Mouse (Mus musculus) urinary bladder, postnatal 25 days (tissue): ENCODE measurements at regions not wholly inside any gene's neighbourhood (a gene's known extent, or its start where the extent isn't known, plus 50 kb on each side); places are given as distances from the start of the nearest gene placed in this dataset.

Experiments
- DNase-seq: peaks from one replicate; pipeline ENCODE4 v3.0.0; 2022; ENCODE audit warnings: low spot score

DNA sequence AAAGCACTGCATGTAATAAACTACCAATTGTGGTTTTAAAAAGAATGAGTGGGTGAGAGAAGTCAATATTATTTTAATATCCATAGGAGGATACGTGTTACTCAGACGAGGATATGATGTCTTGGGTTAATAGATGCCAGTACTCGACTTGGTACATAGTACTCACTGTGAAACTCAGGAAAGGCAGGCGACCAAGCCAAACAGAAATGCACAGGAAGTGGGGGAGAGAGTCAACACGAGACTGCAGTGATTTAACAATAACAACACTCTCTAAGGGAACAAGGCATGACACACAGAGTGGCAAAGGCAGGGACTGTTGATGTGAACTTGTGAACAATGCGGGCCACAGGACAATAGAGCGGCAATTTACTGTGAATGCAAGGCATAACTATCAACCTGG lies 464.6 kb downstream of the Etnk1 start:
- no peak for DNase-seq

DNA sequence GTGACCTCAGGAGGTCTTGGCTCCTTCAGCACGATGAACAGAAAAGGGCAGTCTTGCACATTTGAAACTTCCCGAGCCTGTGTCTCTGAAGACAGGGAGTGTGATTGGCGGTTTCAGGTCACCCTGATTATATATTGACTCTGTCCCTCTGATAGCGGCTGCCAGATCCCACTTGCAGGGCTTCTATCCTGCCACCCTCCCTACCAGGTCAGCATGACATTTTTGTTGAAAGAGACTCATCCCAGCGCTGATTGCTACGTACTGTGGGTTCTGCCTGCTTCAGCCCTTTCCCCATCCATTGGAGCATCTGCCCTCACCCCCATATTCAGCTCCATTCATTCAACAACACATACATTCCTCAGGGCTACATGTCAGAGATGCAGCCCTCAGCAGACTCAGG lies 466.7 kb downstream of the Etnk1 start:
- DNase-seq: no peak

GRCm38 (mm10) chr6:143634334-143634733 lies 467.3 kb downstream of the Etnk1 start:
- DNase-seq: no peak

DNA sequence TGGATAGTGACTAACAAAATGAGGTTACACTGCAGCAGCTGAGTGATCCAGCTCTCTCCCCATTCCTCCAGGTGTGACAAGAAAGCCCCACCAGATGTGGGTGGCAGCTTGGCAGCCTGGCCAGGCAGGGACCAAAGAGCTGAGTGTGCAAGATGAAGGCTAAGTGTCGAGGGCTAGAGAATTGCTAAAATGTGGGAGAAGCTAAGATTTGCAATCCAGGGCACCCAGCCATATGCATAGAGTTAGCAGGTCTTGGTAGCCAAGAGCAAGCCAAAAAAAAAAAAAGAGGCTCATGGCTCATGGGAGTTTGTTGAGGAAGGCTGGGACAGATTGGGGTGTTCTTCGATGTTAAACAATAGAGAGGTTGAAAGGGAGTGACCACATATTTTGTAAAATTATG lies 468.0 kb downstream of the Etnk1 start:
- no peak for DNase-seq

- peak; percentile 20 for DNase-seq
Measured at GRCm38 (mm10) chr6:143640652-143641051, 473.6 kb downstream of the Etnk1 start.

GRCm38 (mm10) chr6:143642052-143642451 lies 475.0 kb downstream of the Etnk1 start:
- no peak for DNase-seq

GRCm38 (mm10) chr6:143645989-143646388 lies 479.0 kb downstream of the Etnk1 start:
- DNase-seq: no peak

GRCm38 (mm10) chr6:143648501-143648900 lies 481.5 kb downstream of the Etnk1 start:
- no peak for DNase-seq

- no peak for DNase-seq
Measured at GRCm38 (mm10) chr6:143656576-143656975, 489.6 kb downstream of the Etnk1 start.

DNA sequence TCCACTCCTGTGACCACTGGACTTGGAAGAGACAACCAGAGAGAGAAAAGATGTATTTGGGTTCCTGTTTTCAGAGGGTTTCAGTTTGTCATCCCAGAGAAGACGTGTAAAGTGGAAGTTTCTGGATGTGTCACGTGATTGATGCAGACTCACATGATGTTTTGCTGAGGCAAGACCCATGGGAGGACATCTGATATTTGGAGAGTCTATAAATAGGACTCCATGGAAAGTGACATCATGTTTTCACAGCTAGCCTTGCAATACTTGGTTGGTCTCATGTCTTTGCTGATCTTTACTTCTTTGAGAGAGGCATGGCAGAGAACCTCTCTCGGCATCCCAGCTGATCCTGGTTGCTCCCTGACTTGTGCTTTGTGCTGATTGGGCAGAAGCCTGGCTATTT lies 493.8 kb downstream of the Etnk1 start:
- DNase-seq: no peak

DNA sequence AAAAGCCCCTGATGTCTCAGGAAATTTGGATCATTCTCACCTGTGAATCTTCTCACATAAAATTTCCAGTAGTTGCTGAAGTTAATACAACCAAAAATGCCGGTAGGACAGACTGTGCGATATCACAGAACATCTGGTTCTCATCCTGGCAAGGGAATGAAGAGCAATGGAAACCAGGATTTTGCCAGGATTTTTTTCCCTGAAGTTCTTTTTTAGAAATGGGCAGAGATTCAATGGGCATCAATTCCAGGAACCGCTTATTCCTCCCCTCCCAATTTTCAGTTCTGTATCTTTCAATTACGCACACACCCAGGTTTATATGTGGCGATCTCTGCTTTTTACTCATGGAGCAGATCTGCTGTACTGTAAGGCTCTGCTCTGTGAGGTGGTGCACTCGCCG lies 496.3 kb downstream of the Etnk1 start:
- no peak for DNase-seq

GRCm38 (mm10) chr6:143665374-143665773 lies 498.4 kb downstream of the Etnk1 start:
- DNase-seq: no peak

DNA sequence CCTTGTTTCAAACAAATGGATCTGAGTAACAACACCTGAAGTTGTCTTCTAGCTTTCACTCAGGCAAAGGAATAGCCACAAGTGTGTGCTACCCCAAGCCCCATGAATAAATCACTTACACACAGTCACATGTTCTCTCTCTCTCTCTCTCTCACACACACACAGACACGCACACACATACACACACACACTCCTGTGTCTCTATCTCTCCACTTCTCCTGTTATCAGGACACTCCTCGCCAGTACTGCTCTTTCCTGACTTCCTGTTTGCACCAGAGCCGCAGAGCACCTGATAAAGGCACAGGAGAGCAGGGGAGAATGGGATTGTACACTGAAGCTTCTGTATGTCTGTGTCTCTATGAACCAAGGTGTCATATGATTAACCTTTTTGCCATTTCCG lies 501.5 kb downstream of the Etnk1 start:
- no peak for DNase-seq

- DNase-seq: no peak
Measured at GRCm38 (mm10) chr6:143669446-143670130, 502.6 kb downstream of the Etnk1 start.

- DNase-seq: no peak
Measured at GRCm38 (mm10) chr6:143690131-143690530, 523.1 kb downstream of the Etnk1 start.

GRCm38 (mm10) chr6:143690866-143691265 lies 523.8 kb downstream of the Etnk1 start:
- DNase-seq: no peak

DNA sequence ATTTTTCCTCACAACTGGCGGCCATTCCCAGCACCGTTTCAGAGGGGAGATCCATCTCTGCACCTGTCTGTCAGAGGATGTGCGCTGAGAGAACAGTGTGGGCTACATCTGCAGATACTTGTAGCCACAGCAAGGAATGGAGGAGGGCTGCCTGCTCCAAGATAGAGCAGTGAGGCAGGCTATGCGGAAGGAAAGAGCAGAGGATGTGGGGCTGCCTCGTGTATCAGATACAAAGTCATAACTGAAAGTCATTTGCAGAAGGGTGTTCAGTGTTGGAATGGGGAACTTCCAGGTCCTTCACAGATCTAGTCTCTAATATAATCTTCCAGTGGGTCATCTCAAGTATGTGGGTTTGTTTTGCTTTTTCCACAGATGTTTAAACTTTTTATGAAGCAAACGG lies 531.0 kb downstream of the Etnk1 start:
- DNase-seq: no peak

GRCm38 (mm10) chr6:143703984-143704383 lies 537.0 kb downstream of the Etnk1 start:
- DNase-seq: no peak

DNA sequence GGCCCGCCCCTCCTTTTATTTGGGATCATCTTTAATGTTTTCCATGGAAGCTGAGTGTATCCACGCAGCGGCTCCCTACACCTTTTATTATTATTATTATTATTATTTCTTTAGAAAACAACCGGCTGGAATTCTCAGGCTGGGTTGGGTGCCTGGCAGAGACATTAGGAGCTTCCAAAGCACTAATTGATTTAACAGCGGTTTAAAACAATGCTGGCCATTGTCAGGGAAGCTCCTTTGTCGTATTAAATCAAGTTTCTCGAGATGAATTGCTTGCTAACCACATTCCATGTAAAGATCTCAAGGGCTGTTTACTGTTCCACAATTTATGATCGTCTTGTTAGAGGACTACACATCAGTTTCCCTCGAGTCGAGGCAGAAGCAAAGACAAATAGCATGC lies 539.4 kb downstream of the Etnk1 start:
- DNase-seq: no peak

GRCm38 (mm10) chr6:143714461-143714860 lies 547.4 kb downstream of the Etnk1 start:
- DNase-seq: no peak

DNA sequence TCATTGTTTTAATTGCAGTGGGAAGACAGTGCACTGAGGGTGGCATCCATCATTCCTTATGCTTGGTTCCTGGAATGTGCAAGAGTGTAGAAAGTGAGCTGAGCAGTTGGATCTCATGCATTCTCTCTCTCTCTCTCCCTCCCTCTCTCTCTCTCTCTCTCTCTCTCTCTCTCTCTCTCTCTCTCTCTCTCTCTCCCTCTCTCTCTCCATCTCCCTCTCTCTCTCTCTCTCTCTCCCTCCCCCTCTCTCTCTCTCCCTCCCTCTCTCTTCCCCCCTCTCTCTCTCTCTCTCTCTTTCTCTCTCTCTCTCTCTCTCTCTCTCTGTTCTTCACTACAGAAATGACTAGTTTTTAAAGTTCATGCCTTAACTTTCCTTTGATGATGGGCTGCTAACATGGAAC lies 583.1 kb downstream of the Etnk1 start:
- no peak for DNase-seq

DNA sequence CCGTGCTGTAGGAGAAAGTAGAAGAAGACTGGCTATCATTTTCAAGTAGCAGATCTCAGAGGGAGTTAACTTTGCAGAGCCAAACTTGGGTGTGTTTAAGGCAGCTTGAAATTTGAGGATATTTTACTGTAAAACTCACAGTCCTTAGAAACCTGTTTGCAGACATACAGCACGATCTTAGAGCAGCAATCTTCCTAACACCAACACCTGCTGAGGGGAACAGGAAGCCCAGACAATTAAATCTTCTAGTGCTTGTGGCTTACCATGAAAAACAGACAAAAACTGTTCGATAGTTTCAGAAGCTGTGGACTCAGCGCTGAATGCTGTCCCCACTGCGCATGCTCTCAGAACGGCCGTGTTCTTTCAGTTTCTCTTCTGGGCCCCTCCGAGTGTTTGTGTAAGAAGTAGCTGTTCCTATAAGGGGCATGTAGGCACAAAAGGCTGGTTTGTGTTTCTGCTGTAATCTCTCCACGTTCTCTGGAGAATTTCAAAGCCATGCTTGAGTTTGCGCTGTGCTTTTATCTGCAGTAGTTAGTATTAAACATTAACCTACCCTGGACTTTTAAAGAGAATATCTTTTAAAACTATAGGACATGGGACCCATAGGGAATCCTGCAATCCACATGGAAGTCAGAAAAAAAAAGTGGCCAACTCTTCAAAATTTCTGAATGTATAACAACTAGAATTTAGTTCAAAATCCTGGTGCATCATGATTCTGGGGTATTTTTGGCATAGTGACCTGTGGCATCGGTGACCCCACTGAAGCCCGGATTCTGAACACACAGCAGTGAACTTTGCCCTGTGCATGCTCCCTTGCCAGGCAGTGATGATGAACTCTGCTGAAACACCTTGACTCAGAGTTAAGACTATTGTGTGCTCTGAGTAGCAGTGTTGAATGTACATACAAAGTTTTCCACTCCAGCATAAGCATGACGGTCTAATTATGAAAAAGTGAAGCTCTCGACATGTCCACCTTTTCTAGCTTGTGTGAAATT lies 584.4 kb downstream of the Etnk1 start:
- peak; percentile 34 for DNase-seq

GRCm38 (mm10) chr6:143757462-143757861 lies 590.4 kb downstream of the Etnk1 start:
- DNase-seq: no peak
